Mouse (Mus musculus): Measurements from ENCODE around the gene Slc5a2. TPM values are rescaled to one million over a fixed set of nuclear protein-coding genes. Genes with fewer than 3 reads are reported as not detected.

The Slc5a2 gene
- polyA plus RNA-seq, 1 experiment from 2014 or later, result 0.16 TPM

GRCm38 (mm10) chr7:128267391-128267790 lies 1.9 kb downstream of the Slc5a2 start:
- H3K27me3 ChIP-seq (ENCODE audit: control insufficient read depth, insufficient read depth, low read length), result no peaks in the 10 kb centered on the region
- no peak overlapping the region for H3K9ac ChIP-seq (ENCODE audit: low read length)
- no peaks in the 10 kb centered on the region for H3K4me1 ChIP-seq (ENCODE audit: control insufficient read depth, insufficient read depth, low read length)
- 70% methylated on average over 13 of the region's 13 CpGs for WGBS
- DNase-seq (ENCODE audit: low spot score, missing footprints) (no peak), ATAC-seq (ENCODE audit: low FRiP score) (no peak)
- H3K27ac ChIP-seq (ENCODE audit: low read depth, low read length), result no peak overlapping the region
- H3K36me3 ChIP-seq (ENCODE audit: control insufficient read depth, insufficient read depth, low read length), result peaks cover 5% of the 10 kb centered on the region
- no peaks in the 10 kb centered on the region for H3K9me3 ChIP-seq (ENCODE audit: control insufficient read depth, low read length)
- no peak overlapping the region for H3K4me3 ChIP-seq (ENCODE audit: low read depth, low read length)
- no peak overlapping the region for H3K4me2 ChIP-seq

- ATAC-seq (ENCODE audit: low FRiP score), result no peak
- WGBS, result 88% methylated on average over 7 of the region's 7 CpGs
Observed at GRCm38 (mm10) chr7:128267813-128268212, 2.4 kb downstream of the Slc5a2 start.

GRCm38 (mm10) chr7:128270431-128270850 lies 5.0 kb downstream of the Slc5a2 start:
- Histone ChIP-seq H3K36me3 (ENCODE audit: control insufficient read depth, insufficient read depth, low read length) (peaks cover 6% of the 10 kb centered on the region), H3K27me3 (ENCODE audit: control insufficient read depth, insufficient read depth, low read length) (no peaks in the 10 kb centered on the region), H3K4me2 (no peak overlapping the region), H3K9me3 (ENCODE audit: control insufficient read depth, low read length) (no peaks in the 10 kb centered on the region), H3K4me1 (ENCODE audit: control insufficient read depth, insufficient read depth, low read length) (no peaks in the 10 kb centered on the region), H3K27ac (ENCODE audit: low read depth, low read length) (no peak overlapping the region), H3K9ac (ENCODE audit: low read length) (no peak overlapping the region), H3K4me3 (ENCODE audit: low read depth, low read length) (no peak overlapping the region)
- DNase-seq (ENCODE audit: low spot score, missing footprints), result peak; percentile 79
- WGBS, result 62% methylated on average over 13 of the region's 13 CpGs
- peak; percentile 58; the same call in 1 of the 2 replicates for ATAC-seq (ENCODE audit: low FRiP score)

More at GRCm38 (mm10) chr7:128267813-128268212, 2.4 kb downstream of the Slc5a2 start:
- Histone ChIP-seq H3K27me3 (ENCODE audit: control insufficient read depth, insufficient read depth, low read length) (no peaks in the 10 kb centered on the region), H3K4me1 (ENCODE audit: control insufficient read depth, insufficient read depth, low read length) (no peaks in the 10 kb centered on the region), H3K27ac (ENCODE audit: low read depth, low read length) (no peak overlapping the region), H3K9me3 (ENCODE audit: control insufficient read depth, low read length) (no peaks in the 10 kb centered on the region), H3K4me2 (no peak overlapping the region), H3K4me3 (ENCODE audit: low read depth, low read length) (no peak overlapping the region), H3K9ac (ENCODE audit: low read length) (no peak overlapping the region), H3K36me3 (ENCODE audit: control insufficient read depth, insufficient read depth, low read length) (peaks cover 6% of the 10 kb centered on the region)
- DNase-seq (ENCODE audit: low spot score, missing footprints), result peak; percentile 47

- no peaks in the 10 kb centered on the region for H3K27me3 ChIP-seq (ENCODE audit: control insufficient read depth, insufficient read depth, low read length)
- ATAC-seq (ENCODE audit: low FRiP score) (no peak), DNase-seq (ENCODE audit: low spot score, missing footprints) (no peak)
- WGBS, result 93% methylated on average over 9 of the region's 9 CpGs
- no peak overlapping the region for H3K9ac ChIP-seq (ENCODE audit: low read length)
- no peak overlapping the region for H3K4me3 ChIP-seq (ENCODE audit: low read depth, low read length)
- H3K27ac ChIP-seq (ENCODE audit: low read depth, low read length), result no peak overlapping the region
- no peaks in the 10 kb centered on the region for H3K9me3 ChIP-seq (ENCODE audit: control insufficient read depth, low read length)
- H3K4me2 ChIP-seq, result no peak overlapping the region
- H3K36me3 ChIP-seq (ENCODE audit: control insufficient read depth, insufficient read depth, low read length), result peaks cover 6% of the 10 kb centered on the region
- no peaks in the 10 kb centered on the region for H3K4me1 ChIP-seq (ENCODE audit: control insufficient read depth, insufficient read depth, low read length)
Observed at GRCm38 (mm10) chr7:128271496-128271895, 6.0 kb downstream of the Slc5a2 start.

GRCm38 (mm10) chr7:128276051-128276450 lies 10.6 kb downstream of the Slc5a2 start:
- H3K27me3 ChIP-seq (ENCODE audit: control insufficient read depth, insufficient read depth, low read length), result peaks cover 7% of the 10 kb centered on the region; the same call in 1 of the 2 replicates
- DNase-seq (ENCODE audit: low spot score, missing footprints) (no peak), ATAC-seq (ENCODE audit: low FRiP score) (no peak)
- no peak overlapping the region for H3K4me2 ChIP-seq
- WGBS, result 93% methylated on average over 6 of the region's 6 CpGs
- H3K4me1 ChIP-seq (ENCODE audit: control insufficient read depth, insufficient read depth, low read length), result peaks cover 5% of the 10 kb centered on the region; the same call in 1 of the 2 replicates
- H3K9me3 ChIP-seq (ENCODE audit: control insufficient read depth, low read length), result no peaks in the 10 kb centered on the region
- H3K9ac ChIP-seq (ENCODE audit: low read length), result no peak overlapping the region
- peaks cover 6% of the 10 kb centered on the region for H3K36me3 ChIP-seq (ENCODE audit: control insufficient read depth, insufficient read depth, low read length)
- H3K27ac ChIP-seq (ENCODE audit: low read depth, low read length), result no peak overlapping the region
- no peak overlapping the region for H3K4me3 ChIP-seq (ENCODE audit: low read depth, low read length)

GRCm38 (mm10) chr7:128279750-128280149 lies 14.3 kb downstream of the Slc5a2 start:
- H3K4me1 ChIP-seq (ENCODE audit: control insufficient read depth, insufficient read depth, low read length), result peaks cover 12% of the 10 kb centered on the region
- no peak for ATAC-seq (ENCODE audit: low FRiP score)
- no peak overlapping the region for H3K9ac ChIP-seq (ENCODE audit: low read length)
- no peaks in the 10 kb centered on the region for H3K9me3 ChIP-seq (ENCODE audit: control insufficient read depth, low read length)
- no peak overlapping the region for H3K4me3 ChIP-seq (ENCODE audit: low read depth, low read length)
- no peak overlapping the region for H3K4me2 ChIP-seq
- no peak overlapping the region for H3K27ac ChIP-seq (ENCODE audit: low read depth, low read length)
- DNase-seq (ENCODE audit: low spot score, missing footprints), result no peak
- peaks cover 11% of the 10 kb centered on the region for H3K27me3 ChIP-seq (ENCODE audit: control insufficient read depth, insufficient read depth, low read length)
- 79% methylated on average over 4 of the region's 4 CpGs for WGBS
- H3K36me3 ChIP-seq (ENCODE audit: control insufficient read depth, insufficient read depth, low read length), result no peaks in the 10 kb centered on the region; the same call in 1 of the 2 replicates

GRCm38 (mm10) chr7:128281765-128282164 lies 16.3 kb downstream of the Slc5a2 start:
- Histone ChIP-seq H3K9ac (ENCODE audit: low read length) (no peak overlapping the region), H3K4me3 (ENCODE audit: low read depth, low read length) (no peak overlapping the region), H3K9me3 (ENCODE audit: control insufficient read depth, low read length) (no peaks in the 10 kb centered on the region), H3K4me1 (ENCODE audit: control insufficient read depth, insufficient read depth, low read length) (peaks cover 12% of the 10 kb centered on the region), H3K27ac (ENCODE audit: low read depth, low read length) (no peak overlapping the region), H3K4me2 (no peak overlapping the region), H3K27me3 (ENCODE audit: control insufficient read depth, insufficient read depth, low read length) (peaks cover 13% of the 10 kb centered on the region), H3K36me3 (ENCODE audit: control insufficient read depth, insufficient read depth, low read length) (no peaks in the 10 kb centered on the region)
- 74% methylated on average over 11 of the region's 11 CpGs for WGBS
- ATAC-seq (ENCODE audit: low FRiP score) (no peak), DNase-seq (ENCODE audit: low spot score, missing footprints) (no peak)

GRCm38 (mm10) chr7:128282532-128283244 lies 17.2 kb downstream of the Slc5a2 start:
- Histone ChIP-seq H3K36me3 (ENCODE audit: control insufficient read depth, insufficient read depth, low read length) (no peaks in the 10 kb centered on the region), H3K27ac (ENCODE audit: low read depth, low read length) (peak overlapping the region; percentile 54; the same call in 1 of the 2 replicates), H3K9me3 (ENCODE audit: control insufficient read depth, low read length) (no peaks in the 10 kb centered on the region), H3K4me1 (ENCODE audit: control insufficient read depth, insufficient read depth, low read length) (peaks cover 10% of the 10 kb centered on the region), H3K27me3 (ENCODE audit: control insufficient read depth, insufficient read depth, low read length) (peaks cover 13% of the 10 kb centered on the region), H3K9ac (ENCODE audit: low read length) (0 out of 2 replicates have a peak overlapping the region, but pooled peaks have one; percentile 30), H3K4me3 (ENCODE audit: low read depth, low read length) (no peak overlapping the region), H3K4me2 (no peak overlapping the region)
- DNase-seq (ENCODE audit: low spot score, missing footprints) (peak; percentile 89), ATAC-seq (ENCODE audit: low FRiP score) (0 out of 2 replicates have a peak, but pooled peaks have one; percentile 46)
- WGBS, result 5% methylated on average over 7 of the region's 7 CpGs

- no peaks in the 10 kb centered on the region for H3K36me3 ChIP-seq (ENCODE audit: control insufficient read depth, insufficient read depth, low read length)
- peaks cover 16% of the 10 kb centered on the region for H3K4me1 ChIP-seq (ENCODE audit: control insufficient read depth, insufficient read depth, low read length)
- ATAC-seq (ENCODE audit: low FRiP score) (no peak), DNase-seq (ENCODE audit: low spot score, missing footprints) (no peak)
- no peak overlapping the region for H3K4me3 ChIP-seq (ENCODE audit: low read depth, low read length)
- H3K9ac ChIP-seq (ENCODE audit: low read length), result no peak overlapping the region
- H3K27ac ChIP-seq (ENCODE audit: low read depth, low read length), result no peak overlapping the region
- no peak overlapping the region for H3K4me2 ChIP-seq
- WGBS, result 56% methylated on average over 5 of the region's 5 CpGs
- peaks cover 13% of the 10 kb centered on the region for H3K27me3 ChIP-seq (ENCODE audit: control insufficient read depth, insufficient read depth, low read length)
- H3K9me3 ChIP-seq (ENCODE audit: control insufficient read depth, low read length), result no peaks in the 10 kb centered on the region
Observed at GRCm38 (mm10) chr7:128284047-128284446, 18.6 kb downstream of the Slc5a2 start.
